16 mouse cellular contexts compared by ENCODE assay signal in genomic region chr9:53794490-53794889, GRCm38 (mm10). TPM values are rescaled to one million over a fixed set of nuclear protein-coding genes. Genes with fewer than 3 reads are reported as not detected.
DNase-seq lines count a peak whose midpoint lies in the region; ATAC-seq lines count a peak whose summit lies in the region.
"Had no signal": no experiment of that assay in that cellular context is flagged by ENCODE, and none has a peak within 500 bp of the region (broad histone marks: within the 10 kb centered on the region; RNA-seq: fewer than 3 reads in every experiment).

No protein-coding gene starts in this region.

- no peaks in the 10 kb centered on the region for H3K36me3 ChIP-seq in embryonic facial prominence, embryonic 11.5 days (replicated peaks; ENCODE audit: control insufficient read depth, insufficient read depth, low read depth, low read length)
- no peaks in the 10 kb centered on the region for H3K36me3 ChIP-seq in limb, embryonic 13.5 days
- H3K36me3 ChIP-seq: heart, embryonic 10.5 days; liver, embryonic 15.5 days; midbrain, embryonic 12.5 days had no signal

- no peaks in the 10 kb centered on the region for H3K4me1 ChIP-seq in embryonic facial prominence, embryonic 11.5 days (ENCODE audit: control insufficient read depth, insufficient read depth, low read length)
- peaks cover 24% of the 10 kb centered on the region for H3K4me1 ChIP-seq in limb, embryonic 13.5 days
- H3K4me1 ChIP-seq: heart, embryonic 10.5 days; liver, embryonic 15.5 days had no signal

- H3K27me3 ChIP-seq in embryonic facial prominence, embryonic 11.5 days (ENCODE audit: control insufficient read depth, insufficient read depth, low read length), result no peaks in the 10 kb centered on the region
- H3K27me3 ChIP-seq in limb, embryonic 13.5 days, result no peaks in the 10 kb centered on the region
- H3K27me3 ChIP-seq: CH12.LX; liver, embryonic 15.5 days; midbrain, embryonic 12.5 days had no signal

- peak; percentile 17 for DNase-seq in kidney, postnatal 10 days
- no peak for DNase-seq in kidney, postnatal 25 days
- peak; percentile 53 for DNase-seq in ZHBTc4 (ENCODE audit: low read depth, low spot score)
- peak; percentile 23 for DNase-seq in embryonic facial prominence, embryonic 11.5 days (ENCODE audit: low spot score)
- DNase-seq in urinary bladder, adult 18-20 months (ENCODE audit: low spot score in 2 of 2), result no peak
- DNase-seq: cerebellum, adult 2 months; thymus, postnatal 36 days had no signal

- H3K27ac ChIP-seq in embryonic facial prominence, embryonic 11.5 days (replicated peaks; ENCODE audit: low read depth, low read length), result no peak overlapping the region
- no peak overlapping the region for H3K27ac ChIP-seq in limb, embryonic 13.5 days
- H3K27ac ChIP-seq: heart, embryonic 10.5 days; liver, embryonic 15.5 days; midbrain, embryonic 12.5 days had no signal

- 47% methylated on average over 9 of the region's 9 CpGs for WGBS in embryonic facial prominence, embryonic 11.5 days
- WGBS in limb, embryonic 13.5 days, result 43% methylated on average over 9 of the region's 9 CpGs

- no peaks in the 10 kb centered on the region for H3K9me3 ChIP-seq in embryonic facial prominence, embryonic 11.5 days (replicated peaks; ENCODE audit: control insufficient read depth, low read length)
- H3K9me3 ChIP-seq in limb, embryonic 13.5 days, result no peaks in the 10 kb centered on the region
- H3K9me3 ChIP-seq: heart, embryonic 10.5 days; liver, embryonic 15.5 days; midbrain, embryonic 12.5 days had no signal

- no peak overlapping the region for H3K9ac ChIP-seq in embryonic facial prominence, embryonic 11.5 days (replicated peaks; ENCODE audit: low read length)
- H3K9ac ChIP-seq in limb, embryonic 13.5 days, result no peak overlapping the region
- H3K9ac ChIP-seq: liver, embryonic 15.5 days; midbrain, embryonic 12.5 days had no signal

- no peak overlapping the region for H3K4me2 ChIP-seq in embryonic facial prominence, embryonic 11.5 days (ENCODE audit: low read depth, low read length)
- H3K4me2 ChIP-seq in limb, embryonic 13.5 days (replicated peaks), result peak overlapping the region; percentile 23
- H3K4me2 ChIP-seq: liver, embryonic 15.5 days; midbrain, embryonic 12.5 days had no signal

- no peak overlapping the region for H3K4me3 ChIP-seq in embryonic facial prominence, embryonic 11.5 days (ENCODE audit: low read depth, low read length)
- H3K4me3 ChIP-seq in limb, embryonic 13.5 days, result no peak overlapping the region
- H3K4me3 ChIP-seq: heart, embryonic 10.5 days; liver, embryonic 15.5 days; midbrain, embryonic 12.5 days had no signal

- no peak for ATAC-seq in embryonic facial prominence, embryonic 11.5 days (replicated peaks; ENCODE audit: insufficient number of reproducible peaks, low FRiP score, low TSS enrichment, low read depth)
- ATAC-seq in limb, embryonic 13.5 days (ENCODE audit: low FRiP score, low read depth), result no peak
- ATAC-seq in monocyte, adult 5-6 weeks (replicated peaks; ENCODE audit: insufficient number of reproducible peaks, low FRiP score, low TSS enrichment, poor library complexity, severe bottlenecking), result no peak

RNA-seq across cellular contexts. Expression of gene Slc35f2, which starts 23.2 kb away (rescaled TPM):
- polyA plus RNA-seq in embryonic facial prominence, embryonic 11.5 days (2014; fragmentation: Nextera tagmentation; extraction: Ambion mirVana), result 5.4 and 6.0 TPM in 2 replicates
- 4.5 and 4.8 TPM in 2 replicates for polyA plus RNA-seq in limb, embryonic 13.5 days (2015; fragmentation: Nextera tagmentation; extraction: Ambion mirVana)
- total RNA-seq in monocyte, adult 5-6 weeks (2017), result 0.57 to 2.5 TPM (median 0.64 TPM) in 3 replicates
- total RNA-seq: gastrocnemius, adult 18-20 months had no signal

RNA-seq across cellular contexts. Expression of gene Sln, which starts 55.5 kb away (rescaled TPM):
- 1.2 and 2.0 TPM in 2 replicates for polyA plus RNA-seq in embryonic facial prominence, embryonic 11.5 days (2014; fragmentation: Nextera tagmentation; extraction: Ambion mirVana)
- 47.6 and 53.5 TPM in 2 replicates for polyA plus RNA-seq in limb, embryonic 13.5 days (2015; fragmentation: Nextera tagmentation; extraction: Ambion mirVana)
- not detected in 3 replicates for total RNA-seq in monocyte, adult 5-6 weeks (2017)
- total RNA-seq: CH12.LX; left cerebral cortex, postnatal 10 days had no signal
- polyA plus RNA-seq: midbrain, embryonic 12.5 days; stomach, embryonic 14.5 days had no signal

Comparison
In these comparisons a context has a peak if more than half of its experiments do, and no peak if none do; other contexts are left out.
1. DNase-seq: peak in kidney, postnatal 10 days (single experiment), ZHBTc4 (single experiment) and embryonic facial prominence, embryonic 11.5 days (single experiment); none in kidney, postnatal 25 days (0 of 2) and urinary bladder, adult 18-20 months (0 of 2).
2. RNA of gene Sln, which starts 55.5 kb away (polyA plus RNA-seq): 47.6 to 53.5 TPM in limb, embryonic 13.5 days; 1.2 to 2.0 TPM in embryonic facial prominence, embryonic 11.5 days; every median in the first group is over 10 times any median in the second.